Mouse (Mus musculus) layer of hippocampus, postnatal 25 days (tissue): ENCODE results near the gene Loxl1. TPM values are rescaled to one million over a fixed set of nuclear protein-coding genes. Genes with fewer than 3 reads are reported as not detected.

Experiments used
- DNase-seq, 2 experiments: peaks; one replicate each; pipeline ENCODE4 v3.0.0; 2022; ENCODE audit warnings: mixed read lengths in 2 of 2, low spot score in 1 of 2; ENCODE audit errors: extremely low spot score in 1 of 2
- total RNA-seq, 2 experiments: library from RNA; stranded (reverse); gene quantifications; 2 replicates each; pipeline ENCODE4 v1.2.3; 2021

Loxl1 gene
- 1 to 10 TPM; 3.1 to 4.0 TPM for total RNA-seq

DNA sequence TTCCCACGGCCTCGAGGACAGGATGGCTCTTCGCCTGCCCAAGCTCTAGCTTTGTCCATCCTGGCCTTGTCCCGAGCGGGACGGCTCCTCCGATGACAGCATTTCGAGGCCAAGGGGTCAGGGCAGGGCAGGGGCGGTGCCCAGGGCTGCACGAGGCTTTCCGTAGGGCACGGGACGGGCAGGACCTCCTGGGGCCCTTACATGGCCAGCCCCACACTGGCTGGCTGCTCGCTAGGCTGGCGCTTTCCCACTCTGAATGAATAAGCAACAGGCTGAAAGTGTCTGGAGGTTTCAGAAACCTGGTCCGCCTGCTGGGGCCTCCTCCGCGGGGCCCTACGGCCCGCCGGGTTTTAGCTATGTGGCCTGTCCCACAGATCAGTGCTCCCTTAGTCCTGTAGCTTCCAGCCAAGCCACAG, at the start of gene Loxl1:
Gene Loxl1 (minus strand): TSS at position 243 of the 416 bp plus-strand sequence.
- DNase-seq = no peak

DNA sequence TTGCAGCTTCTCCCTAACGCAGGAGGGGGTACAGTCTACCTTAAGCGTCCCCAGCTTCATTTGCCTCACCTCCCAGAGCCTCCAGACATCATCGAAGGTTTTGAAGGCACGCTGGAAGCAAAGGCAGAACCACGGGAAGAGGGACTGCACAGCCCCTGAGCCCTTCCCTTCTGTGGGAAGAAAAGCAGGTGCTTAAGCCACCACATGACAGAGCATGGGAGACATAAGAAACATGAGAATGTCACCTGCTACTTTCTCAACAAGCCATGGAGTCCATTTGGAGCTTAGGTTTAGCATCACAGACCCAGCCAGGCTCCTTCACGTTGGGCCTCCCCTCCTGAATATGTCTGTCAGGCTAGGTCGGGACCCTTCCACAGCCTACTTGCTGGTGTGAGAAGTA, 49.0 kb upstream of the Loxl1 start:
- no peak for DNase-seq

DNA sequence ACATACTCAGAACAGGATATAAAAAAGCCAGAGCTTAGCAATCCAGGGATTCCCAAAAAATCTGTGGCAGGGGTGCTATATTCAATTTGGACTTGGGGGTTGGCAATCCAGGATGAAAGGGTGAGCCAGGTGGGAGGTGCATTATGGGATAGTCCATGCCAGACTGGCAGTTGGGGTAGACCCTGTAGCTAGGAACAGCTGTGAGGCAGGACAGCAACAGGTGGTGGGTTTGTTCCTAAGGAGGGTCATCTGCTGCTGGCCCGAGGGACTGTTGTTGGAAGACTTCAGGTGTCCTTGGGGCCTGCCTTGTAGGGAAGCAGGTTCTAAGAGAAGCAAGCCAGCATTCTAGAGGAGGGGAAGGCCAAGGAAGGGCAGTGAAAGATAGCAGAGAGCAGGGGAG, 48.4 kb upstream of the Loxl1 start:
- DNase-seq = no peak

DNA sequence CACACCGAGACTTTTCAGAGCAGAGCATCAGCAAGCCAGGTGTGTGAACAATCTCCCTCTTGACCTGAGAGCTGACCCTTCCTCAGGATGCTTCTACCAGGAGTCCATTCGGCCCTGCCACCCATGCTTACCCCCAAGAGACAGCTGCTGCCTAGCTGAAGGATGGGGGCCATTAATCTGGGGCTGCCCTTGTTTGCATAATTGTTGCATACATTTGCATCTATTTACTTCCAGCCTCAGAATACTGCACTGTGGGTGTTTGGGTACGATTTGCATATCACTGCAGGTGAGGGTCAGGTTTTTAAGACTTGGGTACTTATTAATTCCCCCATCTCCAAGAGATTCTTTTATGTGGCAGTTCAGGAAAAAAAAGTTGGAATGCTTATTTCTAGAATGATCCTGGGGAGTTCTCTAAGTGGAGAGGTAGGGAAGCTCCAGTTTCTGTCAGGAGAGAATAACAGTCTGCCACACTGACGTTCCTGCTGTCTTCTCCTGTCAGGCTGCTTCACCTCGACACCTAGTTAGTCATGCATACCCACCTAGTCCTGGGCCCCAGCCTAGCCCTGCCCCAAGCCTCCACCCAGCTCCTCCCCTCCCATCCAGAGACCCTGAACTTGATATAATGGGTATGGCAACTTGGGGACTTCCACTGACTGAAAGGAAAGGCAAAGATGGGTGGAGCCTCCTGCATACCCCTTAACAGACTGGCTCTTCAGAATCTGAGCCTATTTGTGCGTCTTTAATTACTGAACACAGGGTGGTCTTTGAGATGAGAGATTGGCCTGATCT, 42.5 kb upstream of the Loxl1 start:
- DNase-seq = no peak

DNA sequence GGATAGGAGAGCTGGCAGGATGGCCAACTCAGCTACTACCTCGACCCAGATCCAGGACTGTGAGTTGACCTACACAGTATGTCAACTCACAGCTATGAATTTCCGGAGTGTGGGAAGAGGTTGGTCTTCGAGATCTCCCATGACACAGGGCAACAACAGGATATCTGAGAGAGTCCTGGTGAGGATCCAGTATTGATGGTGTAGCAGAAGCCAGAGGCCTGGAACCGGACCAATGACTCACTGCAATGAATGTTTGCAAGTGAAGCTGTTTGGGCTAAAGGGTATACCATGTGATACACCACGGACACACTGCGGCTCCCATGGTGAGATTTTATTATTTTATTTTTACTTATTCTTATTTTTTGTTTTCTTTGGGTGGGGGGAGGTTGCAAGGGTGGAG, 41.7 kb upstream of the Loxl1 start:
- no peak for DNase-seq

DNA sequence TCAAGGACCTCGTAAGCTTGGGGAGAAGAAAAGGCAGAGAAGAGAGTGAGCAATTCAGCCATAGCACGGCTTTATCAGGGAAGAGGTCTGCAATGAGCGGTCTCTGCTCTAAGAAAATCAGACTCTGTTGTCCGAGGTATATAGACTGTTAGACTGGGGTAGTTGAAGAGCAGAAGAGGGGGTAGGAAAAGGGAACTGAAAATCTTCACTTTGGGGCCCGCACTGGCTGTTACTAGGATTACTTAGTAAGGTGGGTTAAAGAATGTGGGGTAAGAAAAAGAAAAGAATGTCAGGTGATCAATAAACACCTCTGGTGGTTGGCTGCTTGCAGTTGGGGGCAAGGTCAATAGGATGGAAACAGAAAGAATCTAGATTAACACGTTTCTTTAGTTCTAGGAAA, 40.2 kb upstream of the Loxl1 start:
- no peak for DNase-seq

DNA sequence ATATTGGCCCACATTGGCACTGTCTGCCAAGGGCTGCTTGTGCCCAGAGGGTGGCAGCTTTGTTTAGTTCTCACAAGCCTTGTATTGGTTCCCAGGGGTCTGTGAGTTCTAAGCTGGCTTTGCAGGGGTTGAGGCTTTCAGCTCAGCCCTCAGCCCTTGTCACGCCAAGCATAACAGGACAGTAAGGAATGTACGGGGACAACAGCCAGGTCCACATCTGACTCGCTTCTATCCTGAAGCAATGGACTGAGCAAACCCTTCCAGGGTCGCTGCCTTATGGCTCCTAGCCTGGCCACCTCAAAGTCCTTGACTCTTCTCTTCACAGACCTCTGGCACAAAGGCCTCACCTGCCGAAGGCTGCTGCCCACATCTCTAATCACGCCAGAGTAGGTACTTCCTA, 34.8 kb upstream of the Loxl1 start:
- DNase-seq = no peak

DNA sequence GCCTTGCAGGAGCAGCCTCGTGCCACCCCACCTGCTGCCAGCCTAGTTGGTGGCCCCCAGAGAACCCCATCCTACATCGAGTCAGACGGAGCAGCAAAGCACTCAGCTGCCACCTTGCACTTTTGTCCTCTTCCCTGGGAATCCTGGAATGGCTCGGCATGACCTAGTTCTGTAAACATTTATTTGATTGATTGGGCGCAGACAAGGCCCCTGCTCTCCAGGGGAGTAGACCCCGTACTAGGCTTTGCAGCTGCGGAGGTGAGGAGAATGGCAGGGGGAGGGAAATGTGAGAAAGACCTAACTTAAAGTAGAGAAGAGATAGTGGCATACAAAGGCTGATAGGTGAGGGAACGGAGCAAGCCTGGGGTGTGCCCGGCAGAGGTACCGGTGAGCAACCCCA, 33.5 kb upstream of the Loxl1 start:
- DNase-seq = no peak

DNA sequence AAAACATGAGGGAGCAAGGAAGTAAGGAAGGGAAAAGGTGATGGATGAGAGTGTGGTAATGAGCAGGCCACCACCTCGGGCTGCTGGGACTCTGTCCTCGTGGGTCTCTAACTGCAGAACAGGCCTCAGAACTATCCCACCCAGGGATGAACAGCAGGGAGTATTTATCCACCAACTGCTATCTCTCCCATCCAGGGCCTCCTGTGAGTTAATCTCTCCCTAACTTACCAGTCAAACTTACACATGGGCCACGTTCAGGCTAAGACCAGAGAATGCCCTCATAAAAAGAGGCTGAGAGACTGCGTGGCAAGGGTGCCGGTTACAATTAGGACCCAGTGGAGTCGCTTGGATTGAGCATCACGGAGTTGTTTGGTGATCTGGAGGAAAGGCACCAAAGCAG, 33.0 kb upstream of the Loxl1 start:
- DNase-seq = no peak

DNA sequence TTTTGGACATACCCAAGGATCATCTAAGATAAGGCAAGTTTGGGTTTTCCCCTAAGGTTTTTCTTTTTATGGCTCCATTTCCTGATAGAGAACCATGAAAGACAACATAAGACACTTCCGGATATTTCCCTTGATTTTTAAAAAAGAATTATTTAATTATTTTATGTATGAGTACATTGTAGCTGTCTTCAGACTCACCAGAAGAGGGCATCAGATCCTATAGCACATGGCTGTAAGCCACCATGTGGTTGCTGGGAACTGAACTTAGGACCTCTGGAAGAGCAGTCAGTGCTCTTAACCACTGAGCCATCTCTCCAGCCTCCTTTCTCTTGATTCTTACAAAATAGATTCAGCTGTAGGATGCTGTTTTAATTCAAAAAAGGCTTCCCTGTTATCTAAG, 28.8 kb upstream of the Loxl1 start:
- no peak for DNase-seq

DNA sequence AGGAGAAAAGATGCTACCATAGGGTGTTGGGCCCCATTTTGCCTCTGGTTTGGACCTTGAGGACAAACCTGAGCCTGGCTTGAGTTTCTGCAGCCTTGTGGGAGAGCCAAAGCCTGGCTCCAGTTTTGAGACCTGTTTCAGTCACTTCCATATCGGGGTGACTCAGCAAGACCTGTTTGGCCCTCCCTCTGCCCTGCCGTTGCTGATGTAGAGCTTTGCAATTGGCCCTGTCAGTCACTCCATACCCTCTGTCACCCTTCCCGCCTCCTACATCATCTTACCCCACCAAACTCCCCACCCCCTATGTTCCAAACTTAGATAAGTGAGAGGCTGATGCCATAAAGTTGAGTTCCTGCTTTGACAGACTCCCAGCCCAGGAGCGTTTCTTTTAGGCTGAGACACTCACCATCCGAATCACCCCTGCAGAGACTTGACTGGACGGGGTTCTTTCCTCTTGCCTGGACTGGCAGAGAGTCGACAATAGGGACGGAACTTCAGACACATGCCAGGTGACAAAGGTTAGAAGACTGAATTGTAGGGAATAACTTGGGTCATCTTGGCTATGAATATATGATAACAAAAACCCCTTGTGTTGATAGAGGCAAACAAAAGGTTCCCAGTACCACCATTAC, 23.8 kb upstream of the Loxl1 start:
- no peak for DNase-seq

DNA sequence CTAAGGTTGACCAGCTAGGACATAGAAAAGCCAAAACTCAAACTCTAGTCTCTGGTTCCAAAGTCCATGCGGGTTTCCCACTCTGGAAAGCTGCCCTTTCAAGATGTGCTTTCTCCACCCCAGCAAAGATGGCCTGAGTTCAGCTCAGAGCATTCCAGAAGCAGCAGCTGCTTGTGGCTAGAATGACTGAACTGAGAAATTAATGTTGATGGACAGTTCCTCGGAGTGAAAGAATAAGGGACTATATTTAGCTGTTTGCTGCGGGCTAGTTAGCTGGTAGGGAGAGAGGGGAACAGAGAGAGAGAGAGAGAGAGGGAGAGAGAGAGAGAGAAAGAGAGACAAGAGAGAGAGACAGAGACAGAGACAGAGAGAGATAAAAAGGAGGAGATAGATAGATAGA, 18.3 kb upstream of the Loxl1 start:
- DNase-seq = no peak

DNA sequence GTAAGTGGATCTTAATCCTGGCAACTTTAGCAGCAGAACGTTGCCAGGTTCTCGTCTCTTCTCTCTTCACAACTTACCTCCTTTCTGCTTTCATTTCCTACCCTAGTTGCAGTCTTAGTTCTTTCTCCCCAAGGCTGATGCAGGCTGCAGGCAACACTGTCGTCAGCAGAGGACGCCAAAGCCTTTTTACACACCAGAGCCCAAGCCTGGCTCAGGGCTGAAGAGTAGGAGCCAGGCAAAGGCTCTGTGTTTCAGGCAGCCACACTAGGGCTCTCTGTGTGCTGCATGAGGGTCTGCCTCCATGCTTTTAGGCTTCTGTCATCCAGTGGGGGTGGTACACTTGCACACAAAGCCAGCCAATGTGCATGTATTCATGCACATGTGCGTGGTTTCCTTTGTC, 17.3 kb upstream of the Loxl1 start:
- DNase-seq = peak in 1 of 2 experiments; percentile 74

DNA sequence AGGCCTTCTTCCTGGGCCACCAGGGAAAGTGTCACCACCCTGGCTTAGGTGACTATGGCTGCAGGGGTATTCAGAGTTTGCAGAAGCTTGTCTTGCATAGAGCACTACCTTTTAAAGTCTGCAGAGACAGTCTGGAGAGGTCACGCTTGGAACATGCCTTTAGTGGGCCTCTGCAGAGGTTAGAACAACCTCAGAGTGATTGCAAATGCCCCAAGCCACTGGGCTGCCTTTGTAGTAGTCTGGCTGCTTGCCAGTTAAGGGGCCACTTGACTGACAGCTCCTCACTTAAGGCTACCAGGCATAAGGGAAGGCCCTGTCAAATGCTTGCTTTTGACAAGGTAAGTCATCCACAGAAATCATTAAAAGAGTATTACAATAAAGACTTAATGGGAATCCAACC, 14.4 kb upstream of the Loxl1 start:
- DNase-seq = no peak

DNA sequence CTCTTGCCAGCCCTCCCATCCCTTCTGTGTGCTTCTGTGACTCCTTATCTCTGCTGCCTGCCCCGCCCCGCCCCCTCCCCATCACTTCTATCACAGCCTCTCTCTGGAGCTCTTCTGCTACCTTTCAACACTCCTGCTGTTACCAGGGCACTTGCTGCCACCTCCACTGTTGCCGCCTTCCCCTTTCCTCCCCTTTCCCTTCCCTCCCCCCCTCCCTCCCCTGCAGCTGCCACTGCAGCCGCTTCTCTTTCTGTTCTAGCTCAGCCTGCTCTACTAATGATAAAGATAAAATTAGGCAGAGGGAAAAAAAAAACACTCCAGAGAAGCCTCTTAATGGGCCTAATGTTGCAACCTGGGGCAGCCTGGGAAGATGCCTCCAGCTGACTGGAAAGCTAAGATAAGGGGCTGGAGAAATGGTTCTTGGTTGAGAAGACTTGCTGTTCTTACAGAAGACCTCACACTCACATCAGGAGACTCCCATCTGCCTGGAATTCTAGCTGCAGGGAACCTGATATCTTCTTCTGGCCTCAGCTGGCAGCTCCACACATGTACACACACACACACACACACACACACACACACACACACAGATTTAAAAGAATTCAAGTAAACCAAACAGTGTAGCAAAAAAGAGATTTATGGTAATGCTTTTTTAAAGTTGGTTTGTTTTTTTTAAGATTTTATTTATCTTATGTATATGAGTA, 13.6 kb upstream of the Loxl1 start:
- no peak for DNase-seq

DNA sequence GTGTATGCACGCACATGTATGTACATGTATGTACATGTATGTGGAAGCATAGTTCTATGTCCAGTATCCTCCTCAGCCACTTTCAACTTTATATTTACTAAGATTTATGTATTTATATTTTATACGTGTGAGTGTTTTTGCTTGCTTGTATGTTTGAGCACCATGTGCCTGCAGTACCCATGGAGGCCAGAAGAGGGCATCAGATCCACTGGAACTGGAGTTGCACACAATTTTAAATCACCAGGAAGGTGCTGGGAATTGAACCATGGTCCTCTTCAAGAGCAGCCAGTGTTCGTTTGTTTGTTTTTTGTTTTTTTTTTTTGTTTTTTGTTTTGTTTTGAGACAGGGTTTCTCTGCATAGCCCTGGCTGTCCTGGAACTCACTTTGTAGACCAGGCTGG, 8.7 kb upstream of the Loxl1 start:
- DNase-seq = no peak

DNA sequence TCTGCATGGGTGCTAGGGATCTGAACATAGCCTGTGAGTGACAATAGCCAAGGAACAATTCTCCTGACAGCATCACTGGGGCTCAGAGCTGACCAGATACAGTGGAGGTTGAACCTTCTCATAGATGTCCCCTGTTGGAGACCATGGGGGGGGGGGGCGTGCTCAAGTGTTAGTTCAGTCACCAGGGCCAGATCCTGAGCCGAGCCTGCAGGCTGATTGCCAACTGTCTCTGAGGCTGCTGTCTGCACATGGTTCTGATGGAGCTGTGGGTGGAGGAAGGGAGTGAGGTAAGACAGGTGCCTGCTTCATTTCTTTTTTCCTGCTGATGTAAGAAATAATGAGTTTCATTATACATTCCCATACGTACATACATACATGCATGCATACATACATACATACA, 5.3 kb upstream of the Loxl1 start:
- DNase-seq = no peak

DNA sequence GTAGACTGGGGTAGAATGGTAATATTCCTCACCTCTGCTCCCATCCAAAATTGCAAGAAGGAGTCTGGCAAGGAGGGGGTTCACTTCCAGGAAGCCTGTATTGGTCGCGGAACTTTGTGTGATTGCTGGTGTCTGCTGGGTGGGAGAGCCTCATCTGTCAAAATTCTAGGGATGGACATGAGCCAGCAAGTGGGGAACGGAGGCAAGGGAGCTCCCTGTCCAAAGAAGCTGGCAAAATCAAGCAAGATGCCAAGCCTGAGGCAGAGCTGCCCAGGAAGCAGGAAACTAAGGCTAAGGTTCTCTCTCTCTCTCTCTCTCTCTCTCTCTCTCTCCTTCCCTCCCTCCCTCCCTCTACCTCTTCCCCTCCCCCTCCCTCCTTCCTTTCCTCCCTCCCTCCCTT, 4.4 kb upstream of the Loxl1 start:
- no peak for DNase-seq

DNA sequence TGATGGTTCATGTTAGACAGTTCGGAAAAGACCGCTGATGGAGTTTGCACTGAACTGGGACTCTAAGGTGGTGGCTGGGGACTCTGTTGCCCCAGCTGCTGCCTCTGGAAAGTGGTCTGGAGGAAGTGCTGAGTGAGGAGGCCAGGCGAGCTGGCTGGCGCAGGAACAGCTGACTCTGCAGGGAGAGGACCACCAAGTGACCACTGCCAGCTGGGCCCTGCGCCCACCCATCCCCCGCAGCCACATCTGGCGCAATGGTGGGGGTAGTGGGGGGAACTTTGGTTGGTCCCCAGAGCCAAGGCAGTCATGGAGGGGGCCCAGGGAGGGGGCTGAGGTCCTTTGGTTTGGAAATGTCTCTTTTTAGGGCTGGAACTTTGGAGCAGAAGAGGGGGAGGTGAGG, 3.8 kb upstream of the Loxl1 start:
- DNase-seq = no peak

DNA sequence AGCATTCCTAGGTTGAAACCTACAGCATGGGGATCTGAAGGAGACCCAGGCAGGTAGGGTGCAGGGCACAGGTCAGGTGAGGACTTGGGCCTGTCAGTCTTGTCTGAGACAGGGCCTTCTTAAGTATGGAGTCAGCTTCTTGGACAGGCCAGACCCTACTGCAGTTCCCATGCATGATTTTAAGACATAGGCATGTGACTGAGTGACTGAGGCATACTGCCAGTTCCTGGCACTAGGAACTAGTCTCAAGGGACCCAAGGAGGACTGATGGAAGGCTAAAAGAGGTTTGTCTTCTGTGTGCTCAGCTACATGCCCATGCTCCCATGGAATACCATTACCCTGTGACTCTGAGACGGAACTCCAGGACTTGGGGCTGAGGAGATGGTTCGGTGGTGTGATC, 2.9 kb upstream of the Loxl1 start:
- DNase-seq = no peak

DNA sequence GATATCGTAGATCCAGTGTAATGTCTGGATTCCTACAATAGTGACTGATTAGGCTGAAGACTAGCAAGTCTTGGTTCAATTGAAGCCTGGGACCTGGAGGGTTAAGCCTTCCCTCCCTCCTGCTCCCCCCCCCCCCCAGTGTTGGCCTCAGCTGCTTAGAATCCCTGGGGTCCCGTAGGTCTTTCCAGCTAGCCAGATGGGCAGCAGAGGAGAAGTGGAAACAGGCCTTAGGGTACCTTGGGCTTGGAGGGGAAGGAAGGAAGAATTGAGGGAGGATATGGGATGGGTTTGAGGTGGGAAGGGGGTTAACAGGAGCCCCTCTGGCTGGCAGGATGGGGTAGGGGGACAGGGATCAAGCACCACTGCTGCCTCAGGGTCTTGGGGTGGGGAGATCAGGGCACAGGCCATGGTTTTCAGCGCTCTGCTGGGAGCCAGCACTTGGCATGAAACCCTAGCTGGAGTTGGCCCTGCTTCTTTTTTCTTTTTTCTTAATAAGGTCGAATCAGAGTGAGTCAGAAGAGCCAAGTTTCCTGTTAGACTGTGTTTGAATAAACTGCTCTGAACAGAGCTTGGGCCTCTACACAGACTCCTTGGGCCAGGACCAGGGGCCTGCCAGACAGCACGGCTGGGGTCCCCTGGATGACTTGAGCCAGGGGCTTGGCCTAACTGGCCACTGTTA, 1.8 kb upstream of the Loxl1 start:
- DNase-seq = no peak
